Mouse (Mus musculus) thymus, adult 2 months (tissue): ENCODE measurements around the gene Slc7a8.

Source experiments
- CTCF ChIP-seq: fragments of 200-500 bp; IDR thresholded peaks from 2 replicates; pipeline ENCODE4 v1.5.1; 2012; ENCODE audit warnings: mild to moderate bottlenecking, control low read depth, low read length, moderate library complexity, borderline replicate concordance; ENCODE audit not compliant: control insufficient read depth, poor library complexity, insufficient read depth; ENCODE audit errors: extremely low read depth
- POLR2A ChIP-seq: fragments of 200-500 bp; IDR thresholded peaks from 2 replicates; pipeline ENCODE4 v1.6.1; 2012; ENCODE audit warnings: mild to moderate bottlenecking, low read length, control low read depth, moderate library complexity; ENCODE audit not compliant: control insufficient read depth, poor library complexity, insufficient read depth; ENCODE audit errors: extremely low read depth

DNA sequence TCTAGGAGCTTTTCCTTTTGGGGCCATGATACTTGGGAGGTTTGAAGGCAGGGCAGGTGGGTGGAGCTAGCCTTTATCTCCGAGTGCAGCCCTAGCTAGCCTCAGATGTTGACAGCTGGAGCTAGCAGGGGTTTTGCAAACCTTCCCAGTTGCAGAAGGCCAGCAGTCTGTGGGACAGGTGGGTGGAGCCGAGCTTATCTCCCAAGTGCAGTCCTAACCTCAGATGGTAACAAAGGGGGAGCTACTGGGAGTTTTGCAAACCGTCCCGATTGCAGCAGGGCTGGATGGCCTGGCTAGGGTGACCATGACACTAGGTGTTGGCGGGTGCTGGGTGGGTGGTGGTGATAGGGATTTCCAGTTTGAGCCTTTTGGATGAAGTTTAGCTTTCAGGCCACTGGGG lies 75.9 kb downstream of the Slc7a8 start:
- TF ChIP-seq POLR2A: no peak
- TF ChIP-seq CTCF: no peak
